In the genomic region with DNA sequence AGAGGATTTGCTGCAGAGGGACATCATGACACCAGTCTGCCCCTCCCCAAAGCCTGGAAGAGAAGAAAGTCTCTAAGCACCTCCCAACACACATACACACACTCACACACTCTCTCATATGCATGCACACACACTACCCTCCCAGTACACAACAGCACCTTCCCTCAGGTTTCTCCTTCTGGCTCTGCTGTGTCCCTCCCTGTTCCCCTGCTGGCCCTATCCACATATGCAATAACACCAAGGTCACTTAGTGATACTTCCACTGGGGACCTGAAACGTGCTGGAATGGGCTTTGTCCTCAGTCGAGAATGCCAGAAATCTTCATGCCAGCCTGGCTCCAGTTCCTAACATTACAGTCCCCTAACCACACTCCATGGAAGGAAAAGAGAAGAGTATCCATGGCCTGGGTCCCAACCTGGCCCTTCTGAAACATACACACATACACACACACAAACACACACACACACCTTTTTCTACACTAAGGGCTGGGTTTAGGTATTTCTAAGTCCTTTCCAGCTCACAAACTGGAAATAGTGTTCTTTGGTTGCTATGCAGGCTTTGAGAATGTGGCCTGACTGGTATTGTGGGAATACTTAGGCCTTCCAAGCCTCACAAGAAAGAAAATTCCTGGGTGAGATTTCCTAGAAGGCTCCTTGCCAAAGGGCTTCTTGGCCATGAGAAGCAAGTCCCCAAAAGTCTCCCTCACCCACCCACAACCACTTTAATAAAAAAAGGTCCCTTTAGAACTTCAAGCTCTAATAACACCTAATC, we compare ENCODE assay signal across 16 mouse cellular contexts. TPM values are rescaled to one million over a fixed set of nuclear protein-coding genes. Genes with fewer than 3 reads are reported as not detected.
DNase-seq lines count a peak whose midpoint lies in the region; ATAC-seq and TF ChIP-seq lines count a peak whose summit lies in the region.
"Had no signal": no experiment of that assay in that cellular context is flagged by ENCODE, and none has a peak within 500 bp of the region (broad histone marks: within the 10 kb centered on the region; RNA-seq: fewer than 3 reads in every experiment).

No protein-coding gene starts in this region.

- H3K27me3 ChIP-seq in forebrain, embryonic 15.5 days = no peaks in the 10 kb centered on the region
- H3K27me3 ChIP-seq in forebrain, postnatal 0 days (ENCODE audit: insufficient read depth, low read length) = no peaks in the 10 kb centered on the region
- H3K27me3 ChIP-seq in lung, embryonic 16.5 days (ENCODE audit: control insufficient read depth, insufficient read depth, low read depth, low read length) = no peaks in the 10 kb centered on the region
- H3K27me3 ChIP-seq in hindbrain, postnatal 0 days (ENCODE audit: insufficient read depth, low read length) = no peaks in the 10 kb centered on the region
- no peaks in the 10 kb centered on the region for H3K27me3 ChIP-seq in limb, embryonic 14.5 days (ENCODE audit: control insufficient read depth, insufficient read depth, low read length)

- peaks cover 2% of the 10 kb centered on the region; the same call in 1 of the 2 replicates for H3K4me1 ChIP-seq in forebrain, embryonic 15.5 days
- H3K4me1 ChIP-seq in forebrain, postnatal 0 days (ENCODE audit: insufficient read depth) = no peaks in the 10 kb centered on the region
- H3K4me1 ChIP-seq in lung, embryonic 16.5 days (replicated peaks; ENCODE audit: control insufficient read depth, insufficient read depth, low read length) = peaks cover 7% of the 10 kb centered on the region; the same call in 1 of the 2 replicates
- no peaks in the 10 kb centered on the region for H3K4me1 ChIP-seq in lung, adult 2 months (ENCODE audit: control insufficient read depth, insufficient read depth, low read length)
- H3K4me1 ChIP-seq in hindbrain, postnatal 0 days (ENCODE audit: insufficient read depth, low read length) = no peaks in the 10 kb centered on the region
- H3K4me1 ChIP-seq in limb, embryonic 14.5 days (ENCODE audit: control insufficient read depth, insufficient read depth, low read length) = no peaks in the 10 kb centered on the region

- no peaks in the 10 kb centered on the region for H3K9me3 ChIP-seq in forebrain, embryonic 15.5 days
- H3K9me3 ChIP-seq in forebrain, postnatal 0 days (ENCODE audit: low read length) = no peaks in the 10 kb centered on the region
- H3K9me3 ChIP-seq in lung, embryonic 16.5 days (ENCODE audit: control insufficient read depth, low read length) = no peaks in the 10 kb centered on the region
- no peaks in the 10 kb centered on the region for H3K9me3 ChIP-seq in hindbrain, postnatal 0 days (ENCODE audit: low read length)
- no peaks in the 10 kb centered on the region for H3K9me3 ChIP-seq in limb, embryonic 14.5 days (ENCODE audit: control insufficient read depth, low read length)

- TF ChIP-seq POLR2A in lung, adult 2 months (IDR thresholded peaks at IDR 0.05; ENCODE audit: borderline replicate concordance, extremely low read depth, low read depth, low read length) = no peak
- no peak for TF ChIP-seq POLR2A in limb, embryonic 14.5 days (IDR thresholded peaks at IDR 0.05; ENCODE audit: borderline replicate concordance, extremely low read depth, insufficient read depth, insufficient read length)

- ATAC-seq in forebrain, embryonic 15.5 days (replicated peaks) = 0 out of 2 replicates have a peak, but pooled peaks have one; percentile 8
- ATAC-seq in forebrain, postnatal 0 days = no peak
- ATAC-seq in lung, embryonic 16.5 days (ENCODE audit: low read depth) = peak; percentile 81
- peak; percentile 27; the same call in 1 of the 2 replicates for ATAC-seq in hindbrain, postnatal 0 days
- ATAC-seq in limb, embryonic 14.5 days (ENCODE audit: low FRiP score, low read depth) = no peak
- ATAC-seq: activated CD4-positive, CD25-positive, alpha-beta regulatory T cell, adult 4 months had no signal

- no peak overlapping the region for H3K9ac ChIP-seq in forebrain, embryonic 15.5 days (replicated peaks)
- no peak overlapping the region for H3K9ac ChIP-seq in forebrain, postnatal 0 days
- H3K9ac ChIP-seq in lung, embryonic 16.5 days (ENCODE audit: low read length) = no peak overlapping the region
- no peak overlapping the region for H3K9ac ChIP-seq in hindbrain, postnatal 0 days (replicated peaks; ENCODE audit: low read length)
- H3K9ac ChIP-seq in limb, embryonic 14.5 days (ENCODE audit: low read depth, low read length, severe bottlenecking) = no peak overlapping the region
- H3K9ac ChIP-seq: liver, embryonic 14.5 days had no signal

- no peaks in the 10 kb centered on the region for H3K36me3 ChIP-seq in forebrain, embryonic 15.5 days
- H3K36me3 ChIP-seq in forebrain, postnatal 0 days (ENCODE audit: insufficient read depth) = no peaks in the 10 kb centered on the region
- no peaks in the 10 kb centered on the region for H3K36me3 ChIP-seq in lung, embryonic 16.5 days (ENCODE audit: control insufficient read depth, insufficient read depth, low read length)
- no peaks in the 10 kb centered on the region for H3K36me3 ChIP-seq in hindbrain, postnatal 0 days (ENCODE audit: insufficient read depth, low read length)
- no peaks in the 10 kb centered on the region for H3K36me3 ChIP-seq in limb, embryonic 14.5 days (ENCODE audit: control insufficient read depth, insufficient read depth, low read length)

- DNase-seq in forebrain, postnatal 0 days = no peak
- no peak for DNase-seq in lung, adult 2 months
- no peak for DNase-seq in hindbrain, postnatal 0 days (ENCODE audit: low spot score)
- DNase-seq in limb, embryonic 14.5 days (ENCODE audit: low spot score) = peak; percentile 45
- no peak for DNase-seq in left cerebral cortex, adult 18-20 months (ENCODE audit: low spot score in 2 of 2)
- DNase-seq in cerebellum, adult 18-20 months = no peak
- DNase-seq: adrenal gland, postnatal 36 days; cerebellum, postnatal 14 days; gastrocnemius, postnatal 36 days; thymus, adult 2 months had no signal

- TF ChIP-seq CTCF in forebrain, postnatal 0 days (IDR thresholded peaks at IDR 0.05; ENCODE audit: low read depth) = no peak
- TF ChIP-seq CTCF in lung, adult 2 months (IDR thresholded peaks at IDR 0.05; ENCODE audit: insufficient read depth, low read length) = no peak
- TF ChIP-seq CTCF in hindbrain, postnatal 0 days (IDR thresholded peaks at IDR 0.05; ENCODE audit: low read depth) = no peak

- H3K4me3 ChIP-seq in forebrain, embryonic 15.5 days = no peak overlapping the region
- H3K4me3 ChIP-seq in forebrain, postnatal 0 days (ENCODE audit: low read depth, low read length) = no peak overlapping the region
- H3K4me3 ChIP-seq in lung, embryonic 16.5 days (ENCODE audit: low read length) = no peak overlapping the region
- H3K4me3 ChIP-seq in lung, adult 2 months (replicated peaks; ENCODE audit: extremely low read depth, low read depth, low read length) = no peak overlapping the region
- no peak overlapping the region for H3K4me3 ChIP-seq in hindbrain, postnatal 0 days (ENCODE audit: low read length)
- H3K4me3 ChIP-seq in limb, embryonic 14.5 days (replicated peaks; ENCODE audit: low read length) = no peak overlapping the region
- H3K4me3 ChIP-seq: myocyte had no signal

- no peak overlapping the region for H3K4me2 ChIP-seq in forebrain, embryonic 15.5 days (replicated peaks)
- no peak overlapping the region for H3K4me2 ChIP-seq in forebrain, postnatal 0 days (ENCODE audit: low read depth)
- no peak overlapping the region for H3K4me2 ChIP-seq in lung, embryonic 16.5 days (ENCODE audit: low read depth, low read length)
- H3K4me2 ChIP-seq in hindbrain, postnatal 0 days (ENCODE audit: low read depth, low read length) = no peak overlapping the region
- no peak overlapping the region for H3K4me2 ChIP-seq in limb, embryonic 14.5 days (replicated peaks; ENCODE audit: low read depth, low read length, severe bottlenecking)
- H3K4me2 ChIP-seq: heart, embryonic 11.5 days had no signal

- no peak overlapping the region for H3K27ac ChIP-seq in forebrain, embryonic 15.5 days (replicated peaks)
- no peak overlapping the region for H3K27ac ChIP-seq in forebrain, postnatal 0 days (ENCODE audit: low read depth, low read length)
- peak overlapping the region; percentile 92 for H3K27ac ChIP-seq in lung, embryonic 16.5 days (ENCODE audit: low read length)
- no peak overlapping the region for H3K27ac ChIP-seq in hindbrain, postnatal 0 days
- no peak overlapping the region for H3K27ac ChIP-seq in limb, embryonic 14.5 days (replicated peaks; ENCODE audit: low read depth, low read length)
- H3K27ac ChIP-seq: liver, embryonic 14.5 days had no signal

- 42% methylated on average over 2 of the region's 2 CpGs for WGBS in forebrain, embryonic 15.5 days
- 38% methylated on average over 2 of the region's 2 CpGs for WGBS in forebrain, postnatal 0 days
- WGBS in lung, embryonic 16.5 days = 38% methylated on average over 2 of the region's 2 CpGs
- 51% methylated on average over 2 of the region's 2 CpGs for WGBS in lung, adult 2 months
- 24% methylated on average over 2 of the region's 2 CpGs for WGBS in hindbrain, postnatal 0 days
- 66% methylated on average over 2 of the region's 2 CpGs for WGBS in limb, embryonic 14.5 days

RNA-seq across cellular contexts. Expression of gene Mycn, which starts 43.2 kb away (rescaled TPM):
- polyA plus RNA-seq in forebrain, embryonic 15.5 days (2015; fragmentation: Nextera tagmentation; extraction: Ambion mirVana) = 162 and 167 TPM in 2 replicates
- 64.0 and 69.6 TPM in 2 replicates for total RNA-seq in forebrain, postnatal 0 days (2014; rRNA removed)
- 61.4 and 79.8 TPM in 2 replicates for polyA plus RNA-seq in forebrain, postnatal 0 days (2015; fragmentation: Nextera tagmentation; extraction: Ambion mirVana)
- 31.2 and 37.2 TPM in 2 replicates for polyA plus RNA-seq in lung, embryonic 16.5 days (2015; fragmentation: Nextera tagmentation; extraction: Ambion mirVana)
- 2.2 and 2.6 TPM in 2 replicates for polyA plus RNA-seq in lung, adult 2 months (2012; rRNA removed)
- 51.2 and 55.9 TPM in 2 replicates for total RNA-seq in hindbrain, postnatal 0 days (2014; rRNA removed)
- 40.0 and 44.1 TPM in 2 replicates for polyA plus RNA-seq in hindbrain, postnatal 0 days (2015; fragmentation: Nextera tagmentation; extraction: Ambion mirVana)
- 20.6 and 21.3 TPM in 2 replicates for polyA plus RNA-seq in limb, embryonic 14.5 days (2012; rRNA removed)
- 27.9 and 32.6 TPM in 2 replicates for polyA plus RNA-seq in limb, embryonic 14.5 days (2014; fragmentation: Nextera tagmentation; extraction: Ambion mirVana)
- total RNA-seq in left cerebral cortex, adult 18-20 months (2021) = 10 to 100 TPM; 10.8 to 12.8 TPM
- polyA plus RNA-seq: activated CD4-positive, CD25-positive, alpha-beta regulatory T cell, adult 4 months had no signal

Comparison
In these comparisons a context has a peak if more than half of its experiments do, and no peak if none do; other contexts are left out.
1. ATAC-seq: peak in forebrain, embryonic 15.5 days (single experiment), lung, embryonic 16.5 days (single experiment) and hindbrain, postnatal 0 days (single experiment); none in forebrain, postnatal 0 days (single experiment) and limb, embryonic 14.5 days (single experiment).